Mouse (Mus musculus): ENCODE measurements around the gene Gm7879.

GRCm38 (mm10) chr5:43892386-43892785 is 20.6 kb upstream of the Gm7879 start:
- TF ChIP-seq CTCF (IDR thresholded peaks at IDR 0.05; ENCODE audit: control insufficient read depth, insufficient read depth, insufficient replicate concordance, low read depth, low read length) = no peak
- TF ChIP-seq POLR2A (IDR thresholded peaks at IDR 0.05; ENCODE audit: control insufficient read depth, low read depth, low read length) = no peak

All from testis, adult 2 months (tissue).